Mouse (Mus musculus) heart, embryonic 10.5 days (tissue): ENCODE data around the gene Rftn2. TPM values are rescaled to one million over a fixed set of nuclear protein-coding genes. Genes with fewer than 3 reads are reported as not detected.

ENCODE experiments used
- DNase-seq: peaks from one replicate; pipeline ENCODE4 v3.0.0-alpha.2; 2017; ENCODE audit warnings: low spot score
- H3K27ac ChIP-seq: fragments of 300-500 bp; sonication (generic); 2 replicates; pipeline ENCODE4 v1.5.1; 2016; ENCODE audit warnings: mild to moderate bottlenecking
- H3K27me3 ChIP-seq: fragments of 300-500 bp; sonication (generic); 2 replicates; pipeline ENCODE4 v1.6.1; 2016; ENCODE audit warnings: mild to moderate bottlenecking; ENCODE audit not compliant: poor library complexity, insufficient read depth, severe bottlenecking
- H3K36me3 ChIP-seq: fragments of 300-500 bp; sonication (generic); 2 replicates; pipeline ENCODE4 v1.6.1; 2016; ENCODE audit warnings: mild to moderate bottlenecking, moderate library complexity
- H3K4me1 ChIP-seq: fragments of 300-500 bp; sonication (generic); 2 replicates; pipeline ENCODE4 v1.6.1; 2016; ENCODE audit warnings: mild to moderate bottlenecking
- H3K4me3 ChIP-seq: fragments of 300-500 bp; sonication (generic); 2 replicates; pipeline ENCODE4 v1.5.1; 2016; ENCODE audit warnings: mild to moderate bottlenecking, moderate library complexity
- H3K9me3 ChIP-seq: fragments of 300-500 bp; sonication (generic); 2 replicates; pipeline ENCODE4 v1.6.1; 2016; ENCODE audit warnings: mild to moderate bottlenecking, moderate library complexity
- WGBS: fragments of 180-500 bp; shearing (Covaris S2); methylation state at CpG from one replicate; pipeline ENCODE4 v1.1.7; 2016; 5-methylcytosine and 5-hydroxymethylcytosine counted together
- polyA plus RNA-seq: library from polyadenylated mRNA; unstranded; fragments of >200 nt; fragmentation: Nextera tagmentation; extraction: Ambion mirVana; gene quantifications from 2 replicates; pipeline ENCODE4 v1.2.1, GENCODE M21; 2016

The Rftn2 gene
- polyA plus RNA-seq, 1 experiment from 2014 or later, result 3.4 TPM

DNA sequence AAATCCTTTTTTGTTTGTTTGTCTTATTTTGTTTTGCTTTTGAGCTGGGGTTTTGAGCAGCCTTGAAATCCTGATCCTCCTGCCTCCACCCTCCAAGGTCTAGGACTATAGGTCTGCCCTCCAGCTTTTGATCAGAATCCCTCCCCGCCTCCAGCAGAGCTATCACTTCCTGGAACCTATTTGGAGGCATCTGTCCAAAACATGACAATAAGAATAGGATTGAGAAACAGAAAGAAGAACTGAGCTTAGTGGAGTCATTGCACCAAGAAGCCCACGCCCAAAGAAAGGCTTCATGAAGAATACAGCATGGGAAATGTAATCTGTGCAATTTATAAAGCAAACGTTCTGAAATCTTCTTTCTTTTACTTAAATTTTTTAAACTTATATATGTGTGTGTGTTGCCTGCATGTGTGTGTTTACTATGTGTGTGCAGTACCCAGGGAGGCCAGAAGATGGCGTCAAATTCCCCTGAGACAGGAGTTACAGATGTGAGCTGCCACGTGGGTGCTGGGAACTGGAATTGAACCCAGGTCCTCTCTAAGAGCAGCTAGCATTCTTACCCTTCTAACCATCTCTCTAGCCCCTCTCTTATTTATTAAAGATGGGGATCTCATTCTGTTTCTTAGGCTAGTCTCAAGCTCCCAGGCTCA lies 46.5 kb downstream of the Rftn2 start:
- Histone ChIP-seq H3K27ac (no peak overlapping the region), H3K4me1 (no peaks in the 10 kb centered on the region), H3K27me3 (no peaks in the 10 kb centered on the region), H3K9me3 (no peaks in the 10 kb centered on the region; the same call in 1 of the 2 replicates), H3K4me3 (no peak overlapping the region), H3K36me3 (peaks cover 11% of the 10 kb centered on the region; the same call in 1 of the 2 replicates)
- DNase-seq, result no peak
- 80% methylated on average over 5 of the region's 5 CpGs for WGBS

DNA sequence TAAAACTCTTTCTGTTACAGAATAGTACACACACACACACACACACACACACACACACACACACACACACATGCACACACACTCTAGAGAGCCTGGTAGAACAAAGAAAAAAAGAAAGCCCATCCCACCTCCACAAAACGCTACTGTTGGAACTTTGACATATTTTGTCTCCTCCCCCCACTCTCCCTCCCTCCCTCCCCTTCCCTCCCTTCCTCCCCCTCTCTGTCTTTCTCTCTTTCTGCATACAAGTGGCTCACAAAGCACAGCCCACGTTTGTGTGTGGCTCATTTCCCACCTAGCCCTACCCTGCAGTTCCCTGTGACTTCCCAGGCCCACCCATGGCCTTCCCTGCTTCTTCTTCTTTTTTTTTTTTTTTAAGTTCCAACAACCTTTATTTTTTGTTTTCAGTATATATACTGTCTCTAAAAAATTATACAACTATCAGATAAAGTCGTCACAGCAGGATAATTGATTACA lies 52.0 kb downstream of the Rftn2 start:
- no peak overlapping the region for H3K27ac ChIP-seq
- H3K27me3 ChIP-seq, result no peaks in the 10 kb centered on the region
- no peak for DNase-seq
- H3K36me3 ChIP-seq, result peaks cover 2% of the 10 kb centered on the region; the same call in 1 of the 2 replicates
- WGBS, result 44% methylated on average over 3 of the region's 3 CpGs
- H3K4me1 ChIP-seq, result 0 out of 2 replicates have a peak, but pooled peaks cover 5% of the 10 kb centered on the region
- H3K9me3 ChIP-seq, result no peaks in the 10 kb centered on the region; the same call in 1 of the 2 replicates
- H3K4me3 ChIP-seq, result no peak overlapping the region

- Histone ChIP-seq H3K4me3 (no peak overlapping the region), H3K36me3 (peaks cover 5% of the 10 kb centered on the region), H3K27ac (no peak overlapping the region), H3K9me3 (no peaks in the 10 kb centered on the region; the same call in 1 of the 2 replicates), H3K4me1 (0 out of 2 replicates have a peak, but pooled peaks cover 5% of the 10 kb centered on the region), H3K27me3 (no peaks in the 10 kb centered on the region)
- no peak for DNase-seq
- 85% methylated on average over 10 of the region's 10 CpGs for WGBS
Measured at GRCm38 (mm10) chr1:55173720-55174557, 52.6 kb downstream of the Rftn2 start.

DNA sequence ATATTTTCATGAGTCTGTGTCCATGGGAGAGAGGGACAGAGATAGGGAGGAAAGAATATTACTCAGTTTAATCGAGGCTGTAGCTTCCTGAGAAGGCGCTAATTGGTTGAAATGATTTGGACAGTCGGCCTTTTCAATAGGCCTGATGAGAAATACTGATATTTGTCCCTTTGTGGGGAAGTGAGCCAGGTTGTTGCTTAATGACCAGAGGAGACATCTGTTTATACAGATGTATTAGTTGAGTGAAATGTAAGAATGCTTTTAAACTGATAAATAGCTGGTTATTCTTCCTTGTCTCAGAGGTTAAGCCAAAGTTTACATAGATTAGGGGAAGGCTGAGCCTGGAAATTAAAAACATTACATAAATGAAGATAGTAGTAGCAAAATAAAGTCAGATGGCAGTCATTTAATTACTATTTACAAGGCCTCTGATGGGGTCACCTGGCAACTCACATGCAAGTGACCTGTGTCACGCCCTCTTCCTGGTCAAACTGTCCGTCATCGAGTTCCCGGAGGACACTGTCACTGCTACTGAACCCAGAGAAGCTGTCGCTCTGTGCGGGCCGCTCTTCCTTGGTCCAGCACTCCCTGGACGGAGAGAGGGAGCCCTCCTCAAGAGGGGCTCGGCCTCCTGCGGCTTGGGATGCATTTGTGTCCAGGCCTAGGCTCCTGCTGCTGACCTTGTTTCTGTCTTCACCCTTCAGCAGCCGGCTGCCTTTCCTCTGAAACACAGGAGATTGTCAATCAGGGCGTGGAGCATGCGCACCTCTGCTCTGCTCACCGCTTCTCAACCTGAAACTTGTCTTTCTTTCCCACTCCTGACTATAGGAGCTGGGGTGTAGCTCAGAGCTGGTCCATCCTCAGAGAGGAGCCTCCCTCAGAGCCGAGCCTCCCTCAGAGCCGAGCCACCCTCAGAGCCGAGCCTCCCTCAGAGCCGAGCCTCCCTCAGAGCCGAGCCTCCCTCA lies 54.9 kb downstream of the Rftn2 start:
- 51% methylated on average over 22 of the region's 22 CpGs for WGBS
- 0 out of 2 replicates have a peak, but pooled peaks cover 5% of the 10 kb centered on the region for H3K4me1 ChIP-seq
- peak overlapping the region; percentile 74; the same call in 1 of the 2 replicates for H3K27ac ChIP-seq
- no peaks in the 10 kb centered on the region; the same call in 1 of the 2 replicates for H3K9me3 ChIP-seq
- H3K4me3 ChIP-seq, result peak overlapping the region; percentile 46
- peaks cover 16% of the 10 kb centered on the region for H3K36me3 ChIP-seq
- DNase-seq, result no peak
- H3K27me3 ChIP-seq, result no peaks in the 10 kb centered on the region

DNA sequence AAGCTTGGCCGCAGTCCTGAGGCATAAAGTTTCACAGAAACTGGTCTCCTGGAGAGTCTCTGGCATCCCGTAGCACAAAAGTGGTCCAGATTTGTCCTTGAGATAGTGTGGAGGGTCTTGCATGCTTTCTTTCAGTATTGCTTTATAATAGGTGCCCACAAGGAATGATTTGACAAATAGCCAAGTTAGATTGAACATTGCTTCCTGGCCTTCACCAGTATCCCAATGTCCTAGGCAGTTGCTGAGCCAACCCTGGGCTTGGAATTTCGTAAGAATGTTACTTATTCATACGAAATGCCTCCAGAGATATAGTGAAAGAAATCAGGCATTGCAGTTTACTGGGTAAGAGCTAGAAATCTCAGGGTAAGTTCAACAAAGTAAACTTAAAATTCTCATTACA lies 58.0 kb downstream of the Rftn2 start:
- no peak for DNase-seq
- WGBS, result 86% methylated on average over 4 of the region's 4 CpGs
- Histone ChIP-seq H3K4me1 (0 out of 2 replicates have a peak, but pooled peaks cover 5% of the 10 kb centered on the region), H3K4me3 (no peak overlapping the region), H3K27ac (no peak overlapping the region), H3K9me3 (no peaks in the 10 kb centered on the region; the same call in 1 of the 2 replicates), H3K36me3 (peaks cover 16% of the 10 kb centered on the region), H3K27me3 (no peaks in the 10 kb centered on the region)

- 67% methylated on average over 4 of the region's 4 CpGs for whole genome bisulfite sequencing
Measured at GRCm38 (mm10) chr1:55167560-55167959, 59.0 kb downstream of the Rftn2 start.

GRCm38 (mm10) chr1:55164005-55164404 lies 62.6 kb downstream of the Rftn2 start:
- Histone ChIP-seq H3K27me3 (no peaks in the 10 kb centered on the region), H3K9me3 (no peaks in the 10 kb centered on the region), H3K4me3 (no peak overlapping the region), H3K27ac (no peak overlapping the region), H3K4me1 (no peaks in the 10 kb centered on the region), H3K36me3 (peaks cover 16% of the 10 kb centered on the region; the same call in 1 of the 2 replicates)
- 50% methylated on average over 5 of the region's 5 CpGs for WGBS
- DNase-seq, result no peak

More at GRCm38 (mm10) chr1:55167560-55167959, 59.0 kb downstream of the Rftn2 start:
- H3K9me3 ChIP-seq, result no peaks in the 10 kb centered on the region; the same call in 1 of the 2 replicates
- no peaks in the 10 kb centered on the region for H3K27me3 ChIP-seq
- H3K27ac ChIP-seq, result no peak overlapping the region
- peaks cover 16% of the 10 kb centered on the region for H3K36me3 ChIP-seq
- H3K4me3 ChIP-seq, result no peak overlapping the region
- 0 out of 2 replicates have a peak, but pooled peaks cover 5% of the 10 kb centered on the region for H3K4me1 ChIP-seq
- DNase-seq, result peak; percentile 70

DNA sequence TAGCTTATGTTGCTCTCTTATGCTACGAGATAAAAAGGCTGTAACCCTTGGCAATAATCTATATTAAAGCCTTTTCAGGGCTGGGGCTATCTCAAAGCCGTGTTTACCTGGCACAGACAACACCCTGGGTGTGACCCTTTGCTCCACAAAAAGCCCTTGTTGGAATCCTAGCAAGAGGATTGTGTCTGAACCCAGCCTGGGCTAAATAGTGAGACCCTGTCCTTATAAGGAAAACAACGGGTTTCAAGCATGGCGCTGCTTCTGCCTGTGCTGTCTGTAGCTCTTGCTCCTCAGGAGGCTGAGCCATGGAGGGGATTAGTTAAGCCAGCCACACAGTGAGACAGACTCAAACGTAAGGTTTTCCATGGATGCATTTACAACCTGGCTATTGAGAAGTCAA lies 63.8 kb downstream of the Rftn2 start:
- no peaks in the 10 kb centered on the region for H3K4me1 ChIP-seq
- H3K9me3 ChIP-seq, result no peaks in the 10 kb centered on the region
- H3K36me3 ChIP-seq, result 0 out of 2 replicates have a peak, but pooled peaks cover 11% of the 10 kb centered on the region
- DNase-seq, result no peak
- H3K4me3 ChIP-seq, result no peak overlapping the region
- no peaks in the 10 kb centered on the region for H3K27me3 ChIP-seq
- no peak overlapping the region for H3K27ac ChIP-seq
- 69% methylated on average over 5 of the region's 5 CpGs for WGBS

DNA sequence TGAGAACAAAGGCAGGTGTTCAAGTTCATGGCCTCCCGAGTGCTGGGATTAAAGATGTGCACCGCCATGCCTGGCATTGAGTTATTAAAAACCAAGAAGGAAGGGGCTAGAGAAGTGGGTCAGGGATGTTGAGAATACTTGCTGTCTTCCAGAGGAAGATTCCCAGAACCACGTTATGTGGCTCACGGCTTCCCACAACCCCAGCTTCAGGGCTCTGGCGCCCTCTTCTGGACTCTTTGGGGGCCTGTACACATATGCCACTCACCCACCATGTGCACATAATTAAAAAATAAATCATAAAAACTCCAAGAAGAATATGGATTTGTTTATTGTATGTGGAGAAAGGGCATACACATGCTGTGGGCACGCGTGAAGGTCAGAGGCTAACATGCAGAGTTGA lies 64.7 kb downstream of the Rftn2 start:
- DNase-seq, result no peak
- Histone ChIP-seq H3K4me3 (no peak overlapping the region), H3K27ac (no peak overlapping the region), H3K4me1 (no peaks in the 10 kb centered on the region), H3K9me3 (no peaks in the 10 kb centered on the region), H3K27me3 (no peaks in the 10 kb centered on the region), H3K36me3 (peaks cover 20% of the 10 kb centered on the region)
- whole genome bisulfite sequencing, result 65% methylated on average over 7 of the region's 7 CpGs

DNA sequence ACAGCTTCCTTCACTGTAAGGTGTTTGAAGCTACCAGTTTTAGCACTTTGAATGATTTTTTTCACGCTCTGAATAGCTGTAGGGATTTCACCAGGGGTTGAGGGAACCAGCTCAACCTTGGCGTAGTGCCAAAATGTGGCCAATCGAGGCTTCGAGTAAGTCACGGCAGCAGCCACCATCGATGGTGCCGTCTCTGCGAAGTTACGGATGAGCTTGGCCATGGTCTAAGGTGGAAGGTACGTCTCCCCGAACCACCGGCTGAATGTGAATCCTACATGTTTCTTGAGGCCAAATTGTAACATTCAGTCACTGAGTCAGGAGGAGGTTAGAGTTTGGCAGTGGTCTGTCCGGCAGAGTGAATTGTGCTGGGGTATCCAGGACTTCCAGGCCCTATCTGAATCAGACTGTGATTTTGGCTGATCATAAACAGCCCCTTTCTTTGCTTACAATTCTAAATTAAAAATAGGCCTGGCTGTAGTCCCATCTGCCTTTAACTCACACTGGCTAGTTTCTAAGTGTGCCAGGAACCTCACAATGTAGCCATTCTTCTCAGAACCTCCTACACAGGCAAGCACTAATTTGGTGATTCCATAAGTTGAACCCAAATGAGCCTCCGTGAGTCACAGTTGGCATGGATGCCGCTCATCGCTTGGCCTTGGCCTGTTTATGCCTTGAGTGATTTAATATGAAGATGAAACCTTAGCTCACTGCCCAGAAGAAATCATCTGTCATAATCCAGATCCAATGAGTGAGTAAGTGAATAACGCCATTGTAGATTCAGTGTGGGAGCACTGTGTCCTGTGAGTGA lies 65.5 kb downstream of the Rftn2 start:
- no peaks in the 10 kb centered on the region for H3K4me1 ChIP-seq
- no peak overlapping the region for H3K27ac ChIP-seq
- DNase-seq, result no peak
- H3K4me3 ChIP-seq, result no peak overlapping the region
- H3K36me3 ChIP-seq, result peaks cover 29% of the 10 kb centered on the region
- H3K27me3 ChIP-seq, result no peaks in the 10 kb centered on the region
- no peaks in the 10 kb centered on the region for H3K9me3 ChIP-seq
- 91% methylated on average over 17 of the region's 17 CpGs for WGBS

GRCm38 (mm10) chr1:55160218-55160617 lies 66.4 kb downstream of the Rftn2 start:
- Histone ChIP-seq H3K27ac (no peak overlapping the region), H3K4me1 (no peaks in the 10 kb centered on the region), H3K4me3 (no peak overlapping the region), H3K36me3 (peaks cover 37% of the 10 kb centered on the region), H3K27me3 (no peaks in the 10 kb centered on the region), H3K9me3 (no peaks in the 10 kb centered on the region)
- WGBS, result 90% methylated on average over 3 of the region's 3 CpGs
- no peak for DNase-seq
